Comparison of ENCODE assay signal across 8 mouse cellular contexts in the genomic region with DNA sequence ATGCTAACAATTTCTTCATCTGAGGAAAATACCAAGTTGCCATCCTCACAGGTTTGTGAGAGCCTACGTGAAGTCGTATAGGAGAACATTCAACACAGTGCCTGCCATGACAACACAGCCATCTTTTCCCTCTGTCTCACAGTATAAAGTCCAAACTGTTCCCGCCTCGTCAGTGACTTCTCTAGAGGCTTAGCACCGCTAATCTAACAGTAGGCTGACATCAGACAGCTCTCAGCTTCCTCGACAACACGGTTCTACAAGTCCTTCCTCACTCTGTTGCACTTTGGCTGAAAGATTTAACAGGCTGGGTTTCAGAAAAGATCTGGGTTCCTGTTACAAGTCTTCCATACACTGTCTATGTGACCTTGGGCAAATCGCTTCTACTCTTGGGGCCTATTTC. TPM values are rescaled to one million over a fixed set of nuclear protein-coding genes. Genes with fewer than 3 reads are reported as not detected.
DNase-seq lines count a peak whose midpoint lies in the region; ATAC-seq and TF ChIP-seq lines count a peak whose summit lies in the region.

No protein-coding gene starts in this region.

- TF ChIP-seq CTCF in liver, adult 2 months (IDR thresholded peaks at IDR 0.05; ENCODE audit: low read depth, low read length), result no peak
- TF ChIP-seq CTCF in small intestine, adult 2 months (IDR thresholded peaks at IDR 0.05; ENCODE audit: extremely low read depth, insufficient read length, insufficient replicate concordance, low read depth, low read length), result no peak
- TF ChIP-seq CTCF in thymus, adult 2 months (IDR thresholded peaks at IDR 0.05; ENCODE audit: borderline replicate concordance, control insufficient read depth, extremely low read depth, insufficient read depth, low read length, poor library complexity), result no peak

- peak overlapping the region; percentile 65 for H3K4me2 ChIP-seq in embryonic facial prominence, embryonic 15.5 days (replicated peaks)

- peak overlapping the region; percentile 63 for H3K4me3 ChIP-seq in liver, adult 2 months (ENCODE audit: insufficient read depth, low read depth, low read length)
- H3K4me3 ChIP-seq in embryonic facial prominence, embryonic 15.5 days (replicated peaks), result peak overlapping the region; percentile 75
- peak overlapping the region; percentile 18; the same call in 1 of the 2 replicates for H3K4me3 ChIP-seq in small intestine, adult 2 months (ENCODE audit: low read depth, low read length)
- H3K4me3 ChIP-seq in thymus, adult 2 months (ENCODE audit: control insufficient read depth, insufficient read depth, low read length), result no peak overlapping the region

- peak; percentile 64 for DNase-seq in liver, adult 2 months (ENCODE audit: extremely low read depth, low read depth, low spot score)
- no peak for DNase-seq in liver
- DNase-seq in large intestine, adult 2 months (ENCODE audit: low read depth, low spot score), result peak; percentile 8
- no peak for DNase-seq in thymus, adult 2 months
- DNase-seq in thymus, postnatal 25 days, result no peak
- no peak for DNase-seq in spleen, postnatal 36 days (ENCODE audit: low spot score in 2 of 2)

- peaks cover 35% of the 10 kb centered on the region for H3K79me2 ChIP-seq in liver, adult 2 months (ENCODE audit: control insufficient read depth, insufficient read depth, low read length)

- peaks cover 8% of the 10 kb centered on the region for H3K4me1 ChIP-seq in liver, adult 2 months (ENCODE audit: control insufficient read depth, insufficient read depth, low read length)
- peaks cover 16% of the 10 kb centered on the region for H3K4me1 ChIP-seq in embryonic facial prominence, embryonic 15.5 days
- peaks cover 4% of the 10 kb centered on the region; the same call in 1 of the 2 replicates for H3K4me1 ChIP-seq in small intestine, adult 2 months (ENCODE audit: control insufficient read depth, insufficient read depth, insufficient read length, low read length)
- peaks cover 10% of the 10 kb centered on the region for H3K4me1 ChIP-seq in thymus, adult 2 months (replicated peaks; ENCODE audit: control insufficient read depth, insufficient read depth, low read length)

- peak overlapping the region; percentile 83 for H3K9ac ChIP-seq in liver, adult 2 months (ENCODE audit: low read depth, low read length)
- H3K9ac ChIP-seq in embryonic facial prominence, embryonic 15.5 days, result peak overlapping the region; percentile 88

- no peak for TF ChIP-seq POLR2A in liver, adult 2 months (IDR thresholded peaks at IDR 0.05; ENCODE audit: extremely low read depth, insufficient read depth, low read length)
- TF ChIP-seq POLR2A in small intestine, adult 2 months (IDR thresholded peaks at IDR 0.05; ENCODE audit: low read depth, low read length), result no peak
- TF ChIP-seq POLR2A in thymus, adult 2 months (IDR thresholded peaks at IDR 0.05; ENCODE audit: control insufficient read depth, extremely low read depth, insufficient read depth, low read length, poor library complexity), result no peak

- no peaks in the 10 kb centered on the region for H3K9me3 ChIP-seq in embryonic facial prominence, embryonic 15.5 days (replicated peaks)

- H3K27me3 ChIP-seq in liver, adult 2 months (ENCODE audit: control insufficient read depth, insufficient read depth, low read length), result no peaks in the 10 kb centered on the region
- H3K27me3 ChIP-seq in embryonic facial prominence, embryonic 15.5 days, result no peaks in the 10 kb centered on the region
- no peaks in the 10 kb centered on the region for H3K27me3 ChIP-seq in small intestine, adult 2 months (ENCODE audit: control insufficient read depth, insufficient read depth, low read length)
- H3K27me3 ChIP-seq in thymus, adult 2 months (ENCODE audit: control insufficient read depth, insufficient read depth, low read length), result no peaks in the 10 kb centered on the region

- H3K36me3 ChIP-seq in liver, adult 2 months (ENCODE audit: control insufficient read depth, insufficient read depth, low read length), result peaks cover 5% of the 10 kb centered on the region; the same call in 1 of the 2 replicates
- H3K36me3 ChIP-seq in embryonic facial prominence, embryonic 15.5 days, result peaks cover 12% of the 10 kb centered on the region
- H3K36me3 ChIP-seq in small intestine, adult 2 months (ENCODE audit: control insufficient read depth, insufficient read depth, low read length), result peaks cover 7% of the 10 kb centered on the region
- H3K36me3 ChIP-seq in thymus, adult 2 months (ENCODE audit: control insufficient read depth, insufficient read depth, low read length), result 0 out of 2 replicates have a peak, but pooled peaks cover 4% of the 10 kb centered on the region

- H3K27ac ChIP-seq in liver, adult 2 months (replicated peaks; ENCODE audit: insufficient read depth, low read depth, low read length), result peak overlapping the region; percentile 70
- no peak overlapping the region for H3K27ac ChIP-seq in embryonic facial prominence, embryonic 15.5 days (replicated peaks)
- H3K27ac ChIP-seq in small intestine, adult 2 months (ENCODE audit: insufficient read depth, low read depth, low read length), result 0 out of 2 replicates have a peak overlapping the region, but pooled peaks have one; percentile 33
- no peak overlapping the region for H3K27ac ChIP-seq in thymus, adult 2 months (ENCODE audit: control insufficient read depth, insufficient read depth, low read length)

- 9% methylated on average over 8 of the region's 8 CpGs for WGBS in liver, adult 2 months
- WGBS in embryonic facial prominence, embryonic 15.5 days, result 64% methylated on average over 8 of the region's 8 CpGs
- 19% methylated on average over 8 of the region's 8 CpGs for WGBS in large intestine, adult 2 months
- WGBS in small intestine, adult 2 months, result 19% methylated on average over 8 of the region's 8 CpGs
- 60% methylated on average over 8 of the region's 8 CpGs for WGBS in thymus, adult 2 months

- no peak for ATAC-seq in embryonic facial prominence, embryonic 15.5 days (ENCODE audit: insufficient number of reproducible peaks, low FRiP score, low TSS enrichment, low read depth)

RNA-seq across cellular contexts. Expression of a gene that starts 1.0 kb away (rescaled TPM):
- 87.0 and 90.9 TPM in 2 replicates for total RNA-seq in liver, adult 2 months (2014; rRNA removed)
- 86.2 and 96.3 TPM in 2 replicates for polyA plus RNA-seq in liver, adult 2 months (2012; rRNA removed)
- polyA plus RNA-seq in embryonic facial prominence, embryonic 15.5 days (2015; fragmentation: Nextera tagmentation; extraction: Ambion mirVana), result 216 and 226 TPM in 2 replicates
- 130 and 131 TPM in 2 replicates for polyA plus RNA-seq in large intestine, adult 2 months (2012; rRNA removed)
- 59.6 and 86.0 TPM in 2 replicates for polyA plus RNA-seq in small intestine, adult 2 months (2012; rRNA removed)
- 75.4 and 83.9 TPM in 2 replicates for polyA plus RNA-seq in thymus, adult 2 months (2012; rRNA removed)

RNA-seq across cellular contexts. Expression of a gene that starts 1.1 kb away (rescaled TPM):
- total RNA-seq in liver, adult 2 months (2014; rRNA removed), result not detected in 2 replicates
- polyA plus RNA-seq in liver, adult 2 months (2012; rRNA removed), result not detected in 2 replicates
- 10.6 and 20.2 TPM in 2 replicates for polyA plus RNA-seq in embryonic facial prominence, embryonic 15.5 days (2015; fragmentation: Nextera tagmentation; extraction: Ambion mirVana)
- polyA plus RNA-seq in large intestine, adult 2 months (2012; rRNA removed), result not detected in 2 replicates
- not detected in 2 replicates for polyA plus RNA-seq in small intestine, adult 2 months (2012; rRNA removed)
- polyA plus RNA-seq in thymus, adult 2 months (2012; rRNA removed), result 0.26 TPM in 1 of 2 replicates, not detected in the other

RNA-seq across cellular contexts. Expression of a gene that starts 57.0 kb away (rescaled TPM):
- 0.37 and 0.67 TPM in 2 replicates for total RNA-seq in liver, adult 2 months (2014; rRNA removed)
- 1.7 and 3.0 TPM in 2 replicates for polyA plus RNA-seq in liver, adult 2 months (2012; rRNA removed)
- 7.0 and 7.2 TPM in 2 replicates for polyA plus RNA-seq in embryonic facial prominence, embryonic 15.5 days (2015; fragmentation: Nextera tagmentation; extraction: Ambion mirVana)
- 0.45 and 0.55 TPM in 2 replicates for polyA plus RNA-seq in large intestine, adult 2 months (2012; rRNA removed)
- 0.75 and 1.3 TPM in 2 replicates for polyA plus RNA-seq in small intestine, adult 2 months (2012; rRNA removed)
- polyA plus RNA-seq in thymus, adult 2 months (2012; rRNA removed), result 0.58 and 0.68 TPM in 2 replicates

Comparison
In these comparisons a context has a peak if more than half of its experiments do, and no peak if none do; other contexts are left out.
1. DNase-seq: peak in liver, adult 2 months (single experiment) and large intestine, adult 2 months (single experiment); none in liver (single experiment), thymus, adult 2 months (single experiment), thymus, postnatal 25 days (single experiment) and spleen, postnatal 36 days (0 of 2).
2. H3K27ac ChIP-seq: peak in liver, adult 2 months (single experiment) and small intestine, adult 2 months (single experiment); none in embryonic facial prominence, embryonic 15.5 days (single experiment) and thymus, adult 2 months (single experiment).